Mouse (Mus musculus) forebrain, embryonic 16.5 days (tissue): Measurements from ENCODE around the gene Mb21d2. TPM values are rescaled to one million over a fixed set of nuclear protein-coding genes. Genes with fewer than 3 reads are reported as not detected.
A peak's percentile ranks its signal among the peaks of the same experiment; 100 is the strongest.

Source experiments
- ATAC-seq: fragments of 200-750 bp; cut with Nextera tagmentation; 2 replicates; pipeline ENCODE4 v1.8.0; 2017; ENCODE audit warnings: mild to moderate bottlenecking, moderate library complexity
- H3K27ac ChIP-seq: fragments of 300-500 bp; sonication (generic); 2 replicates; pipeline ENCODE4 v1.5.1; 2014; ENCODE audit warnings: low read length, control low read depth
- H3K27me3 ChIP-seq: fragments of 300-500 bp; sonication (generic); replicated peaks from 2 replicates; pipeline ENCODE4 v1.6.1; 2014; ENCODE audit warnings: low read length; ENCODE audit not compliant: control insufficient read depth, insufficient read depth
- H3K36me3 ChIP-seq: fragments of 300-500 bp; sonication (generic); 2 replicates; pipeline ENCODE4 v1.6.1; 2014; ENCODE audit not compliant: control insufficient read depth, insufficient read depth
- H3K4me1 ChIP-seq: fragments of 300-500 bp; sonication (generic); replicated peaks from 2 replicates; pipeline ENCODE4 v1.6.1; 2014; ENCODE audit warnings: low read length; ENCODE audit not compliant: control insufficient read depth, insufficient read depth
- H3K4me2 ChIP-seq: fragments of 300-500 bp; sonication (generic); 2 replicates; pipeline ENCODE4 v1.6.1; 2014; ENCODE audit warnings: mild to moderate bottlenecking, low read length, control low read depth
- H3K4me3 ChIP-seq: fragments of 300-500 bp; sonication (generic); replicated peaks from 2 replicates; pipeline ENCODE4 v1.5.1; 2014; ENCODE audit warnings: mild to moderate bottlenecking, low read length, control low read depth
- H3K9ac ChIP-seq: fragments of 300-500 bp; sonication (generic); replicated peaks from 2 replicates; pipeline ENCODE4 v1.6.1; 2014; ENCODE audit warnings: low read depth, low read length, control low read depth
- H3K9me3 ChIP-seq: fragments of 300-500 bp; sonication (generic); 2 replicates; pipeline ENCODE4 v1.6.1; 2016; ENCODE audit warnings: low read length; ENCODE audit not compliant: control insufficient read depth
- WGBS: fragments of 180-500 bp; shearing (Covaris S2); extraction: QIAGEN DNeasy Blood & Tissue Kit; methylation state at CpG from one replicate; pipeline ENCODE4 v1.1.7; 2014; 5-methylcytosine and 5-hydroxymethylcytosine counted together
- polyA plus RNA-seq: library from polyadenylated mRNA; unstranded; fragments of >200 nt; fragmentation: Nextera tagmentation; extraction: Ambion mirVana; gene quantifications from 2 replicates; pipeline ENCODE4 v1.2.1, GENCODE M21; 2015

The Mb21d2 gene
- polyA plus RNA-seq, 1 experiment from 2014 or later, result 9.6 TPM

GRCm38 (mm10) chr16:28930426-28930825 lies 953 bp upstream of the Mb21d2 start:
- H3K9ac ChIP-seq, result peak overlapping the region; percentile 74; the same call in 1 of the 2 replicates
- peak overlapping the region; percentile 65 for H3K4me3 ChIP-seq
- H3K27me3 ChIP-seq, result peaks cover 10% of the 10 kb centered on the region
- H3K4me2 ChIP-seq, result peak overlapping the region; percentile 69
- no peak for ATAC-seq
- no peaks in the 10 kb centered on the region for H3K9me3 ChIP-seq
- H3K27ac ChIP-seq, result no peak overlapping the region; the same call in 1 of the 2 replicates
- peaks cover 26% of the 10 kb centered on the region for H3K4me1 ChIP-seq
- H3K36me3 ChIP-seq, result no peaks in the 10 kb centered on the region
- 9% methylated on average over 5 of the region's 5 CpGs for WGBS

GRCm38 (mm10) chr16:28929686-28930291 lies 316 bp upstream of the Mb21d2 start:
- H3K9me3 ChIP-seq, result no peaks in the 10 kb centered on the region
- H3K4me1 ChIP-seq, result peaks cover 26% of the 10 kb centered on the region
- H3K36me3 ChIP-seq, result no peaks in the 10 kb centered on the region
- ATAC-seq, result peak; percentile 62
- H3K9ac ChIP-seq, result peak overlapping the region; percentile 74
- under 1% methylated on average over 57 of the region's 66 CpGs for WGBS
- H3K27ac ChIP-seq, result peak overlapping the region; percentile 79
- H3K4me3 ChIP-seq, result peak overlapping the region; percentile 65
- peak overlapping the region; percentile 69 for H3K4me2 ChIP-seq
- H3K27me3 ChIP-seq, result peaks cover 10% of the 10 kb centered on the region

GRCm38 (mm10) chr16:28928466-28928814 lies 1.0 kb downstream of the Mb21d2 start:
- H3K9ac ChIP-seq, result peak overlapping the region; percentile 74
- 2% methylated on average over 10 of the region's 10 CpGs for WGBS
- peaks cover 26% of the 10 kb centered on the region for H3K4me1 ChIP-seq
- H3K4me2 ChIP-seq, result peak overlapping the region; percentile 69
- H3K9me3 ChIP-seq, result no peaks in the 10 kb centered on the region
- H3K4me3 ChIP-seq, result peak overlapping the region; percentile 65
- peaks cover 10% of the 10 kb centered on the region for H3K27me3 ChIP-seq
- 0 out of 2 replicates have a peak overlapping the region, but pooled peaks have one; percentile 3 for H3K27ac ChIP-seq
- ATAC-seq, result peak; percentile 50
- H3K36me3 ChIP-seq, result no peaks in the 10 kb centered on the region

- Histone ChIP-seq H3K9me3 (no peaks in the 10 kb centered on the region), H3K4me3 (peak overlapping the region; percentile 65), H3K27ac (no peak overlapping the region), H3K36me3 (no peaks in the 10 kb centered on the region), H3K4me2 (peak overlapping the region; percentile 69), H3K4me1 (peaks cover 26% of the 10 kb centered on the region), H3K27me3 (peaks cover 10% of the 10 kb centered on the region), H3K9ac (peak overlapping the region; percentile 74)
- no peak for ATAC-seq
- WGBS, result 13% methylated on average over 9 of the region's 9 CpGs
Observed at GRCm38 (mm10) chr16:28927381-28927780, 2.1 kb downstream of the Mb21d2 start.

GRCm38 (mm10) chr16:28919320-28919885 lies 10.1 kb downstream of the Mb21d2 start:
- Histone ChIP-seq H3K9me3 (no peaks in the 10 kb centered on the region), H3K9ac (no peak overlapping the region), H3K4me1 (no peaks in the 10 kb centered on the region), H3K27me3 (no peaks in the 10 kb centered on the region), H3K27ac (no peak overlapping the region), H3K4me3 (no peak overlapping the region), H3K36me3 (no peaks in the 10 kb centered on the region), H3K4me2 (no peak overlapping the region)
- peak; percentile 41 for ATAC-seq
- 61% methylated on average over 11 of the region's 11 CpGs for WGBS

GRCm38 (mm10) chr16:28915362-28915761 lies 14.1 kb downstream of the Mb21d2 start:
- H3K36me3 ChIP-seq, result no peaks in the 10 kb centered on the region
- 77% methylated on average over 6 of the region's 7 CpGs for WGBS

GRCm38 (mm10) chr16:28914709-28915108 lies 14.8 kb downstream of the Mb21d2 start:
- 92% methylated on average over 1 of the region's 1 CpGs for WGBS
- Histone ChIP-seq H3K9ac (no peak overlapping the region), H3K4me3 (no peak overlapping the region), H3K4me1 (no peaks in the 10 kb centered on the region), H3K27me3 (no peaks in the 10 kb centered on the region), H3K36me3 (no peaks in the 10 kb centered on the region), H3K9me3 (no peaks in the 10 kb centered on the region), H3K4me2 (no peak overlapping the region), H3K27ac (no peak overlapping the region)
- ATAC-seq, result no peak

More at GRCm38 (mm10) chr16:28915362-28915761, 14.1 kb downstream of the Mb21d2 start:
- no peaks in the 10 kb centered on the region for H3K4me1 ChIP-seq
- no peaks in the 10 kb centered on the region for H3K9me3 ChIP-seq
- no peak overlapping the region for H3K4me2 ChIP-seq
- H3K27me3 ChIP-seq, result no peaks in the 10 kb centered on the region
- H3K9ac ChIP-seq, result no peak overlapping the region
- H3K4me3 ChIP-seq, result no peak overlapping the region
- H3K27ac ChIP-seq, result no peak overlapping the region
- no peak for ATAC-seq

- Histone ChIP-seq H3K36me3 (no peaks in the 10 kb centered on the region), H3K9me3 (no peaks in the 10 kb centered on the region), H3K27ac (no peak overlapping the region), H3K9ac (no peak overlapping the region), H3K4me1 (no peaks in the 10 kb centered on the region), H3K27me3 (no peaks in the 10 kb centered on the region), H3K4me2 (no peak overlapping the region), H3K4me3 (no peak overlapping the region)
- no peak for ATAC-seq
- WGBS, result 82% methylated on average over 15 of the region's 15 CpGs
Observed at GRCm38 (mm10) chr16:28911414-28912050, 17.9 kb downstream of the Mb21d2 start.

GRCm38 (mm10) chr16:28906370-28907275 lies 22.9 kb downstream of the Mb21d2 start:
- no peaks in the 10 kb centered on the region for H3K27me3 ChIP-seq
- no peak overlapping the region for H3K4me2 ChIP-seq
- H3K9me3 ChIP-seq, result no peaks in the 10 kb centered on the region
- no peaks in the 10 kb centered on the region for H3K4me1 ChIP-seq
- 75% methylated on average over 7 of the region's 7 CpGs for WGBS
- H3K9ac ChIP-seq, result no peak overlapping the region
- ATAC-seq, result no peak
- no peak overlapping the region for H3K4me3 ChIP-seq
- no peak overlapping the region for H3K27ac ChIP-seq
- H3K36me3 ChIP-seq, result no peaks in the 10 kb centered on the region
